Mouse (Mus musculus) natural killer cell, adult 2 months (primary cell): ENCODE measurements around the gene Klhl21.
"Not testable (repeated sequence)": the region's sequence is repeated elsewhere in the genome, so short reads cannot be mapped to it uniquely, and the experiment has no call there.

Source experiments
- DNase-seq, 2 experiments: peaks; one replicate each; pipeline ENCODE4 v3.0.0; 2022; ENCODE audit warnings: low spot score in 2 of 2

The Klhl21 gene

GRCm38 (mm10) chr4:152021568-152022097, 13.0 kb downstream of the Klhl21 start:
- DNase-seq, result no peak

- no peak for DNase-seq
Measured at GRCm38 (mm10) chr4:152022506-152022905, 13.9 kb downstream of the Klhl21 start.

- no peak for DNase-seq
Measured at GRCm38 (mm10) chr4:152024525-152024924, 15.9 kb downstream of the Klhl21 start.

- no peak for DNase-seq
Measured at GRCm38 (mm10) chr4:152026751-152027508, 18.3 kb downstream of the Klhl21 start.

GRCm38 (mm10) chr4:152027524-152027923, 18.9 kb downstream of the Klhl21 start, which contains the start of gene Zbtb48:
Zbtb48 (minus strand) TSS chr4:152027671.
- DNase-seq, result peak; percentile 90 to 91

GRCm38 (mm10) chr4:152028456-152028855, 19.9 kb downstream of the Klhl21 start:
- DNase-seq, result no peak

- DNase-seq, result peak in 1 of 2 experiments; percentile 26
Measured at GRCm38 (mm10) chr4:152029087-152029486, 20.5 kb downstream of the Klhl21 start.

- no peak for DNase-seq
Measured at GRCm38 (mm10) chr4:152029997-152030396, 21.4 kb downstream of the Klhl21 start.

- no peak for DNase-seq
Measured at GRCm38 (mm10) chr4:152032922-152033321, 24.3 kb downstream of the Klhl21 start.

- not testable (repeated sequence) for DNase-seq
Measured at GRCm38 (mm10) chr4:152036464-152036863, 27.9 kb downstream of the Klhl21 start.

GRCm38 (mm10) chr4:152038225-152038984, 29.8 kb downstream of the Klhl21 start, which contains the start of gene Tas1r1:
Tas1r1 (minus strand) TSS chr4:152038568.
- DNase-seq, result no peak

- DNase-seq, result peak; percentile 91 to 94
Measured at GRCm38 (mm10) chr4:152038985-152039830, 30.6 kb downstream of the Klhl21 start, which contains the start of gene Nol9. Nol9 (plus strand) TSS chr4:152039321.

GRCm38 (mm10) chr4:152039831-152040310, 31.3 kb downstream of the Klhl21 start:
- no peak for DNase-seq

- DNase-seq, result peak in 1 of 2 experiments; percentile 18
Measured at GRCm38 (mm10) chr4:152041924-152042641, 33.5 kb downstream of the Klhl21 start.

- DNase-seq, result no peak
Measured at GRCm38 (mm10) chr4:152043171-152043570, 34.6 kb downstream of the Klhl21 start.

- no peak for DNase-seq
Measured at GRCm38 (mm10) chr4:152044609-152045008, 36.0 kb downstream of the Klhl21 start.

GRCm38 (mm10) chr4:152062390-152063110, 53.9 kb downstream of the Klhl21 start:
- no peak for DNase-seq

- DNase-seq, result no peak
Measured at GRCm38 (mm10) chr4:152067280-152067679, 58.7 kb downstream of the Klhl21 start.
